Mouse (Mus musculus) heart, postnatal 0 days (tissue): ENCODE measurements around the gene Gm7271.

Source experiments
- CTCF ChIP-seq: IDR thresholded peaks from 2 replicates; pipeline ENCODE4 v1.5.1; 2016; ENCODE audit warnings: antibody characterized with exemption, control low read depth, low read depth
- EP300 ChIP-seq: IDR thresholded peaks from 2 replicates; pipeline ENCODE4 v1.6.1; 2016; ENCODE audit warnings: antibody characterized with exemption, low read depth

GRCm38 (mm10) chr5:76525829-76526228, 42.0 kb downstream of the Gm7271 start:
- TF ChIP-seq CTCF (peak; percentile 30; the same call in 1 of the 2 replicates), EP300 (no peak)
